Mouse (Mus musculus): ENCODE measurements at regions not wholly inside any gene's neighbourhood (a gene's known extent, or its start where the extent isn't known, plus 50 kb on each side); places are given as distances from the start of the nearest gene placed in this dataset.

DNA sequence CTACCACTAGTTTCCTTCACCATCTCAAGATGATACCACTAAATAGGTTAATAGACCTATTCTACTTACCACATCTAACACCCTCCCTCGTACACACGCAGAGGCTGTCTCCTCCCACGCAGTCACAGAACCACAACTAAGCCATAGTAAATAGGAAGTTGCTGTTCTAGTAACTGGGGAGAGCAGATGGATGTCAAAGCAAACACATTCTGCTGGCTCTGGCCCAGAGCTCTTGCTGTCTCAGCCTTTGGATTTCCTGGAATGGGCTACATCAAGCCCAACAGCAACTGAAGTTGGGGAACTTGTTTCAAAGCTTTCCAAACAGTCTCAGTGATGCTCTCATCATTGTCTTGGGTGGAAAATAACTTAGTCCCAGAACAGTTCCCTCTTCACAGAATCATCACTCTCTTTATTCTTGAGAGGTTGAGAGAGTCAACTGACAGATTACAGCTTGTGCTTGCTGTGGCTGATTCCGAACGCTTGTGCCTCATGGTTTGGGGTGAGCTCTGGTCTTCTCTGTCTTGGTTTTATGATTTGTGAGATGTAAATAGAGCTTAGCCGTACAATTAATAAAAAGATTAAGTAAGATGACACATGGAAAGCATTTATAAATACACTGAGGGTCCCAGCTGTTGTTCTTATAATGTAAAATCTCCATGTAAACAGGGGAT is 538.5 kb upstream of the Klf4 start:
- no peak for DNase-seq (ENCODE audit: low spot score in 2 of 2)

DNA sequence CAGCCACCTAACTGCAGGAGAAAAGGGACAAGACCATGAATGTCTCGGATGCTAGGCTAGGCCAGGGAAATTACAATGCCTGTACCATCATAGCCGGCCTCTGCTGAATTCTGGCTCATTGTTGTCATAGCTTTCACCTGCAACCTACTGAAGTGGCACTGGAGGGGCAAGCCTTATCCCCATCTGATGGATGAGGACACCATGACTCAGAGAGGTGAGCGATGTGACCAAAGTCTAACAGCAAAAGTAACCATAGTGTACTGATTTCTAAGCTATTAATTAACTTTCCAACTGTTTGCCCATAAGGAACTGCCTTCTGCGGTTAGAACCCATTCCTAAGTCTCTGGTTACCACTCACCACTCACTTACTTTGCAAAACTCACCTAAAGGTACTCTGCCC is 536.6 kb upstream of the Klf4 start:
- DNase-seq (ENCODE audit: low spot score in 2 of 2): no peak

DNA sequence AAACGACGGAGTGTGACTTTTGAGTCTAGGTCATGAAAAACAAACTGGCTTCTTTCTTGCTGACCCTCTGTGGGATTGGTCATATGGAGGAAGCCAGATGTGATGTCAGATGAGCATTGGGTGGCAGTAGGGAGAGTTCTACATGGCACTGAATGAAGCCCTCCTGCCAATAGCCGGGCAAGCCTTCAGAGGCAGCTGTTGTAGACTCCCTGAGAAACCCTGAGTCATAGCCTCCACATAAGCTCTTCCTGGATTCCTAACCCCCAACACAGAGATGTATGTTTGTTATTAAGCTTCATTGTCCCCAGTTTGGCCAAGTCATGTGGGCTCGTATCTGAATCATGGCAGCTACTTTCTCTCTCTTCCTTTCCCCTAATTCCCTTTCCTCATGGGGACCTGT is 532.4 kb upstream of the Klf4 start:
- DNase-seq (ENCODE audit: low spot score in 2 of 2): no peak

DNA sequence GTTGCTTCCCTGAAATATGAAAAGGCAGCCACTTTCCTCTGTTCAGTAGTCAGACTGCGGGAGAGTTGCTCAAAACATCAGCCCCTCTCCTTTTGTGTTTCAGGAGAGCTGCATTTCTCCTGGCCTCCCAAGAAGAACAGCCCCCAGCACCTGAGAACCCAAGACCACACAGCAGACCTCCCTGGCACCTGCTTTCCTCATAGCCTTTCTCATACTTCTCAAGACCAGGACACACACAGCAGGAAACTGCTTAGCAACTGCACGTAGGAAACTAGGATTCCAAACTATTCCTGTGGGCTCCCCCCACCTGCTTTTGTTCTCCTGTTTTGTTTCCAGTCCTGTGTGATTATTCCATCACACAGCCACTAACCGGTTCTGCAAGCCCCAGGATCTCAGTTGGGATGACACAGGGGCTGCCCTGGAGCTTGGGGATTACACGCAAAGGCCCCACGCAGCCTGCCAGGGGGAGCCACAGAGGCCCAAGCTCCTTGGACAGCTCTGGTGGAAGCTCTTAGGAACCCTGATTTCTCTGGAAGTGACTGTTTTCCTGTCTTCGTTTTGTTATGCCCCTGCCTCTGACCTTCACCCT is 519.6 kb upstream of the Klf4 start:
- no peak for DNase-seq (ENCODE audit: low spot score in 2 of 2)

DNA sequence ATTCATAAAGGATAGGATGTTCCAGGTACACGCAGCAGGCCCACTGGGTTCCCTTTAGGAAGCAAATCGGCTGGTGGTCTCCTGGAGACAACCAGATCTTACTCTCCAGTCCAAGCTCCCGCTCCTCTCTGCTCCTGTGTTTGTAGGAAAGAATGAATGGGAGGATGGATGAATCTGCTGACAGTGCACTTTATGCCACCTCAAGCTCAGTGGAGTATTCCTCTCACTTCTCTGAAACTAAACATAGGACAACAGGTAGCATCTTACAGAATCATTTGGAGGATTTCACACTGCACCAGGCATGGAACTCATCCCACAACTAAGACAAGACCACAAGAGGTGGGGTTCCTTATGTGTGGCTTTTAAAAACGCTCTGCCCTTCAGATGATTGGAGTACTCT is 507.1 kb upstream of the Klf4 start:
- no peak for DNase-seq (ENCODE audit: low spot score in 2 of 2)

DNA sequence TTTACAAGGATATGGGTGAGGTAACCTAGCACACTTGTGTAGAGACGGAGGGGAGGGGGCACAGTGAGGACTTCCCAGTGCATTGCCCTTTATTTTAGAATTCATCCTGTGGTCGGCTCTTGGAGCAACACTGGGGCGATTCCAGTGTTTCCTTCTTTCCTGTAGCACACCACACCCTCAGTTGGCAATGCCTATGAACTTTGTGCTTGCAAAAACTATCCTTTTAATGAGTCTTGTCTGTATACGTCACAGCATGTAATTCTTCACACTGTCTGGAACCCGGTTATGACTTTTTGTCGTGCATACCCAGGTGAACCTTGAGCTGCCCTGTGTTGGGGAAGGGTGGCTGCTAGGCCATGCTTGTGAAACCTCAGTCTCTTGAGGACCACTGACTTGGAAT is 504.1 kb upstream of the Klf4 start:
- no peak for DNase-seq (ENCODE audit: low spot score in 2 of 2)

DNA sequence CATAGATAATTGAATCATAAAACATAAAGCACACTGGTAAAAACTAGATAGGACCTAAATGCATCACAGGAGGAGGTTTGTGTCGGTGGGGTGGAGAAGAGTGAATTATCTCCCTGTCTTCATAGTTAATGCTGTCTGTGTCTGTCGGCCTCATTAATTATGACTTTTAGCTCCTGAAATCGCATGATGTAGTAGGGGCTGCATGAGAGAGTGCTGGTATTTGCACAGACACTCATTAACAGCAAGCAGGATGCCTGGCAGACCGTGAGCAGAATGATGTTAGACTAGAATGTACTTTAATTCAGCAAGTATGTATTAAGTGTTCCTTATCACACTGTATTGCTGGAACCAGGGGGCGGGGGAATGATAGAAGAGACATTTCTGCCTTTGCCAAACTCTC is 503.3 kb upstream of the Klf4 start:
- DNase-seq (ENCODE audit: low spot score in 2 of 2): no peak

DNA sequence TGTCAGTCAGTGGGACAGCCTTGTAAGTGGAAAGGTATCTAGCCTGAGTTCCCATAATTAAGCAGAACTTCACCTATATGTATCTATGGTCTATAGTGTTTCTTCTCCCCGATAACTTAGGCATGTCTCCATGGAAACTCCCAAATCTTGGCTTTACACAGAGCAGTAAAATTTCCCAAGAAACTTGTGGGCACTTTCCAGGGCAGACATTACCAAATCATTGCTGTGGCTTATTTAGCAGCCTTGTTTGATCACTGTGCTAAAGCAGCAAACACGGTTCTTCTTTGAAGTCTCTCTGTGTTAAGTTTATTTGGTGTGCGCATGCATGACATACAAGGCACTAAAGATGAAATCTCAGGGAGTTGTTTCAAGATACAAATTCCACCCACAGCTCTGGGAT is 496.2 kb upstream of the Klf4 start:
- DNase-seq (ENCODE audit: low spot score in 2 of 2): no peak

DNA sequence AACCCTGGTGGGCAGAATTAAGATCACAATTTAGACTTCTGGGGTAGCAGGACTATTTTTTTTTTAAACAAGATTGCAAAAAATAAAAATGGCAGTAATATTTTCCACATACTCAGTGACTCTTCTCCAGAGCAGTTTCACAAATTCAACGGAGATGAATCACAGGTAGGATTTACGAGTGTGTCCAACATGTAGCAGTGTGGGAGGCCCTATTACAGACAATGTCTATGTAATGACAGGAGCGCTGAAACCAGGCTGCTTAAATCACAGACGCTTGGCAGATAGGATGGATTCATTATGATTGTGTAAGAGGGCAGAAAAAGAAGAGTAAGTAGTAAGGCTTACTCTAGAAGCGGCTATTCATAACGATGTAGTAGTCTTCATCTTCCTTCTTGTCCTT is 495.0 kb upstream of the Klf4 start:
- DNase-seq (ENCODE audit: low spot score in 2 of 2): no peak

DNA sequence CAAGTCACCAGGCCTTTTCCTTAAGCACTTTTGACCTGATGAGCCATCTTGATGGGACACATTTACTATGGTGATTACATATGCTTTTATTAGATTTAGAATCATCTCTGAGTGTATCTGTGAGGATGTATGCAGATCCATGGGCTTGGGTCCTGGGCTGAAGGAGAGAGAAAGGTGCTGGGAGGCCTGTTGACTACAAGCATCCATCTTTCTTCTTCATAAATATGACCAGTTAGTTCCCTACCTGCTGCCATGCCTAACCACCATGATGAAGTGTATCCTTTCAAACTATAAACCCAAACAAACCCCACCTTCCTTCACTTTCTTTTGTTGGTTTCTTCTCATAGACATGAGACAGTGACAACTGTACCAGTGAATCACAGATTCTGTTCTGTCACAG is 492.2 kb upstream of the Klf4 start:
- no peak for DNase-seq (ENCODE audit: low spot score in 2 of 2)

DNA sequence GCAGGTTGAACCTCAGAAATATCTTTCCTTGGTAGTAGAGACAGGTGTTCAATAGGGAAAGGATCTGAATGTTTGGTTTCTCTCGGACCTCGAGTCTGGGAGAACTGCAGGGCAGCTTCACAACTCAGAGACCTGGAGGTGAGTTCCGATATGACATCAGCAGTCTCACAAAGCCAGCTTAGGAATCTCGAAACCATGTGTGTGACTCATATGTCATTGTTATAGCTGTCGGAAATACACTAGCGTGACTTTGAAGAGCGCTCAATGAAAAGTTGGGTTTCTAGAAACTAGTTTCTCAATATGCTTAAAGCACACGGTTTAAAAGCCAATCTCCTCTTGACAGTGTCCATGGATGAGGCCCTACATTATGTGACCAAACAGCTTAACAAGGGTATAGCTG is 485.9 kb upstream of the Klf4 start:
- no peak for DNase-seq (ENCODE audit: low spot score in 2 of 2)

DNA sequence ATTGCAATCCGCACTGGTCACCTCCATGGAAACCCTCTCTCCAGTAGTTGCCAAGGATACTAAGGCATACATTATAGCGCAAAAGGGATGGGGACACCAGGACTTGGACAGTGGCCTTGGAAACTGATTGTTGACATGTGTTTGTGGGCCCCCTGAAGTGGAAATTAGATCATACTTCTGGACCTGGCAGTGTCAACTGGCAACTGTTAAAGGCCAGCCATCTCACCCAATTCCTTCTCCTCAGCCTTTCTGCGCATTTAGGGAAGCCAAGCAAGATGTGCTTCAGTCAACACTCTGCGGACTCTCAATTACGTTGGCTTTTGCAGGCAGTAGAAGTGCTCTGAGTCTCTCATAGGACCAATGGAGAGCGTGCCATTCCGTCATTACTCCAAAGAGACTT is 483.2 kb upstream of the Klf4 start:
- DNase-seq (ENCODE audit: low spot score in 2 of 2): no peak

DNA sequence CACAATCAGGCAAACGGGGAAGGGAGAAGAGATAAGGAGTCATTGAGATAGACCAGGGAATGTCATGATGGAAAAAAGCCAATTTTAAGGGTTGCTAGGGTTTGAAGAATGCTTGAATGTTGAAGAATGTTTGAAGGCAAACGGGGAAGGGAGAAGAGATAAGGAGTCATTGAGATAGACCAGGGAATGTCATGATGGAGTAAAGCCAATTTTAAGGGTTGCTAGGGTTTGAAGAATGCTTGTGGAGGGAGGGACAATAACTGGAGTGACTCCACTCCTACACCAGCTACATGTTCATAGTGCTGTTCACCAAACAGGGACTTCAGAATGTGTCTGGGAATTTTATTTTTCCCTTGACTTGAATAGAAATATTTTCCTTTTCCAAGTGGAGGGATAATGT is 476.0 kb upstream of the Klf4 start:
- no peak for DNase-seq (ENCODE audit: low spot score in 2 of 2)

DNA sequence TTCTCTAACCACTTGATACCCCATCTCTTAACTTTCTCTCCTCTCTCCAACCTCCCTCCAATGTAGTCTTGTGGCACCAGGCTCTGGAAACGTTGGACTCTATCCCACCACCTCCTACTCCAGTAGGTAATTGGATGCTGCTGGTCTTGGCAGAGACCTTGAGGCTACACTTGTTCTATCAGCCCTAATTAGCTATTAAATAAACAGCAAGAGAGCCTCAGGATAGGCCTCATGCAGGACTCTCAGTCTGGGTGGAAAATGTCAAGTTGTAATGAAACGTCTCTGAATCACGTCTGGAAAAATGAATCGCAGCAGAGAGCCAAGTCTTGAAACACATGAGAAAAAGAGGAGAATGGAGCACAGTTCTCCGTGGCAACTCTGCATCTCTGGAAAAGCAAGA is 472.0 kb upstream of the Klf4 start:
- no peak for DNase-seq (ENCODE audit: low spot score in 2 of 2)

DNA sequence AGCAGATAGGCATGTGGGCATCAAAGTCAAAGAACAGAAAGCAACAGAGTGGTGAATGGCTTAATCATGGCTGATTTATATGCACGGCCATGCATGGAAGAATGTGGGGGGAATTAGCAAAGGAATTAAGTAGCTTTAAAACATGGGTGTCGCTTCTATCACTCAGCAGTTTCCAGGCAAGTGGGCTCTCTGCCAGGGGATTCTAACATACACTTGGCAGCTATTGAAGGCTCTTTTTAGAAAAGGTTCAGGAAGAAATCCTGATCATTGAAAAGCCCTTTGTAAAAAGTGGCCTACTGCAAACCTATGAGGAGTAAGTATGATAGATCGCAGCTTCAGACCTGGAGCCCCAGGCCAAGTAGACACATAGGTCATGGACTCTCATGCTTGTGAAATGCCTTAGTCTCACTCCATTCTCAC is 469.1 kb upstream of the Klf4 start:
- DNase-seq (ENCODE audit: low spot score in 2 of 2): no peak

DNA sequence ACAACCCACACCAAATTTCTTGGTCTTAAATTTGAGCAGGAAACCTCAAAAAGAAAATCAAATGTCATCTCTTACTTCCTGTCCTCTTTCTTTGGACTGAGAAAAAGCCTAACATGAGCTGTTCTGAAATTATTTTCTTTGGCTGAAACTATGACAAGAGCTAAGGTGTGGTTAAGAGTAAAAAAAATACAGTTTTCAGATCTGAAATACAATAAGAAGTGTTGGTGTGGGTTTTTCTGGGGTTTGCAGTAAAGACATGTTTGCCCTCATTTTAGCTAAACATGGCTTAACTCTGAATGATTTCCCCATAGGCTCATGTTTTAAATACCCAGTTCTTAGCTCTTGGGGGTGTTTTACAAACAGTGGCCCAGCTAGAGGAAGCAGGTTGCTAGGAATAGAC is 451.8 kb upstream of the Klf4 start:
- DNase-seq (ENCODE audit: low spot score in 2 of 2): no peak

DNA sequence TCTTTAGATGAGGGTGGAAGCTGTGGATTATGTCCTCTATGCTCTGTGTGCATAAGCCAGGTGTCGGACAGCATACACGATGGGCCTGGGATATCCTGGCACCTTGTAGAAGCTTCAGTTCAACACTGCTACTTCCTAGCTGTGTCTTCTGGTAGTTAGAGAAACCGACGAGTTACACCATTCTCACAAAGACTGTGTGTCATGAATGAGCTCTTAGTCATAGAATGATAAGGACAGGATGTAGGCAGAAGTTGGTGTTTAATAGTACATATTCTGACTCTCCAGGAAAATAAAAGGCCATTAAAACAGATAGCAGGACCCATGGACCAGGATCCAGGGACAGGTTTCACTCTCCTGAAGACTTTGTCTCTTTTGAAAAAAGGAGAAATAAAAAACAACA is 446.3 kb upstream of the Klf4 start:
- no peak for DNase-seq (ENCODE audit: low spot score in 2 of 2)

DNA sequence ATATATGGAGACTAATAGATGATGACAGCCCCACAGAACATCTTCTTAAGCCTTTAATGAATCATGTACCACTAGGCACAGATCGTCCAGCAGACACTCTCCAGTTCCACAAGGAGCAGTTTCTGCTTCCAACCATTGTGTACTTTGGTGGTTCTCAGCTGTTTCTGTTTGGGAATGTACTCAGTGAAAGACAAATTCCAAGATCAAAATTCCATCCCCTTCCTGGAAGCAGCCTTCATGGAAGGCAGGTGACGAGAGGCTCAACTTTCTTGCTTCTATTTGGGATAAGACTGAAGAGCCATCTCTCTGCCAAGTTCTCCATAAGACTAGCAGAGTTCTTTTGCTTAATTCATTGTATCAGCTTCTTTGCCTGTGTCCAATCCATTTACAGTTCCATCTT is 444.0 kb upstream of the Klf4 start:
- no peak for DNase-seq (ENCODE audit: low spot score in 2 of 2)

DNA sequence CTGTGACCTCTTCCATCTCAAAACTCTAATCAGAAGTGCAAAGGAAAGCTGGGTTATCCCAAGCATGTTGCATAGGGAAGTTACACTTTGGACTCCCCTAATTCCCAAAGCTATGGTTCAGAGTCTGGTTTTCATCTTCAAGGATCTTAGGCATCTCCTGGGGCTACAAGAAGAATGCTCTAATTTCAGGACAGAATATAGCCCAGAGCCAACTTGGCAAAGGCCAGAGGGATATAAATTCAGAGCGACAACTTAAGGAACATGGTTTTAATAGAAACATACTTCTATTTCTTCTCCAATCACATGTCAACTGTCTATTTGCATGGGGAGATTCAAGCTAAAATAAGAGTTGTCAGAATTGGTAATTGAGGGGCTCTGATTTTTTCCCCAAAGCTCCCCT is 441.4 kb upstream of the Klf4 start:
- DNase-seq (ENCODE audit: low spot score in 2 of 2): no peak

DNA sequence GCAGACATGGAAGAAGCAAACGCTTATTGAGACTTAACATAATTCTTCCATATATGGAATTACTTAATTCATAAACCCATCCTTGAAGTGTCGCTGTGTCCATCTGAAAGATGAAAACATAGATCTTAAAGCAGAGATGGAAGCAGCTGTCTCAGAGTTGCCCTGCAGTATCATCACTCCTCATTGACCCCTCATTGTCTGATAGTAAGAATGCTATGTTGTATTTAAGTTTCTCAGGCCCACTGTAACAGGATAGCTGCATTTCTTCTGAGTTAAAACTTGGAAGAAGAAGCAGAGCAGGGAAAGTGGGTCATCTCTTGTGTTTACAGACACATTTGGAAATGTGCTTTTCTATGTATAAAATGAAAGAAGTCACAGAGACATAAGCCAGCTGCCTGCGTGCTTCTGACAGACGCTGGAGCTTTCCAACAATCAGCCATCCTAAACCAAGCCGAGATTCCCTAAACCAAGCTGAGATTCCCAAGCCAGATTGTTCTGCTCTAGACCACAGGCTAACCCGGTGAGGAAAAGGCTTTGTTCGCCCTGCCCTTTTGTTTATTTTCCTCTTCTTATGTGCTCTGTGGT is 440.1 kb upstream of the Klf4 start:
- no peak for DNase-seq (ENCODE audit: low spot score in 2 of 2)

DNA sequence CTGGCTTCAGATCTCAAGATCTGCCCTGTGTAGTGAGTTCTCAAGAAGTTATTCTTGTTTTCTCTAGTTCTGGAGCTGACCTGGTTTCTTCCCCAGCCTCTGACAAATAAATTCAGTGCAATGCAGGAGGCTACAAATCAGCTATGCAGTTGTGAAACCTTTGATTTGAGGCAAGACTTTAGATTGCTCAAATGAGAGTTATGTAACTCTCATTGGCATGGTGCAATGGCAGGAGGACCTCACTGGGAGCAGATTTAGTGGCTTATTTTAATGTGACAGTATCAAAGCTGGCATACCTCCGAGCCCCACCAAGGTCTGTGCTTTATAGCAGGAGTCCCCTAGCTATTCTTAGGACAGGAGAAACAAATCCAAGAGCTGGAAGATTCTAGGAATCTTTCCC is 427.8 kb upstream of the Klf4 start:
- DNase-seq (ENCODE audit: low spot score in 2 of 2): no peak

DNA sequence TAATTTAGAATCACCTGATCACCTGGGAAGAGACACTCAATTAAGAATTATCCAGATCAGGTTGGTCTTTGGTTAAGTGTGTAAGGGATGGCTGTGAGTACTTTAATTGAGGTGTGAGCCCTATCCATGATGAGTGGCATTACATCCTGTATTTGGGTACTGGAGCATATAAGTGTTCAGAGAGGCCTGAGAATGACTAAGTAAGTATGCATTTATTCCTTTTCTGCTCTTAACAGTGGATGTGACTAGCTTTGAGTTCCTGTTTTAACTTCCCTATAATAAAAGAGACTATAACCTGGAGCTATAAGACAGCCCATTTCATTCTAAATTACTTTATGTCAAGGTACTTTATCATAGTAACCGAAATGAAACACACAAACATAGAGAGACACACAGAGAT is 421.4 kb upstream of the Klf4 start:
- DNase-seq (ENCODE audit: low spot score in 2 of 2): no peak

DNA sequence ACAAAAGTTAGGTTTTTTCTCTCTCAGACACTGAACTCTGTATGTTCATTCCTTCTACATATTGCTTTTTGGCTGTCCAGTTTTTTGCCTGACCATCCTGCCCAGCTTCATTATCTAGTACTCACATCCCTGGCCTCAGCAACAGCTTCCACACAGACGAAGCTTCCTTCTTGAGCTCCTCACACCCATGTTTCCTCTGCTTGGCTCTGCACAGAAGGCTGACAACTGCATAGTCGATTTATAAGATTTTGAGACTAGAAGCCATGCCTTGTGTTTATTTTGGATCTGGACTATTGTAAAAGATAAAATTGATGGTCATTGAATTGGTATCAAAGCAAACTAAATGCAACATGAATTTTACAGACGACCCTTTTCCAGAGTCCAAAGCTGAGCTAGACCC is 420.0 kb upstream of the Klf4 start:
- no peak for DNase-seq (ENCODE audit: low spot score in 2 of 2)

DNA sequence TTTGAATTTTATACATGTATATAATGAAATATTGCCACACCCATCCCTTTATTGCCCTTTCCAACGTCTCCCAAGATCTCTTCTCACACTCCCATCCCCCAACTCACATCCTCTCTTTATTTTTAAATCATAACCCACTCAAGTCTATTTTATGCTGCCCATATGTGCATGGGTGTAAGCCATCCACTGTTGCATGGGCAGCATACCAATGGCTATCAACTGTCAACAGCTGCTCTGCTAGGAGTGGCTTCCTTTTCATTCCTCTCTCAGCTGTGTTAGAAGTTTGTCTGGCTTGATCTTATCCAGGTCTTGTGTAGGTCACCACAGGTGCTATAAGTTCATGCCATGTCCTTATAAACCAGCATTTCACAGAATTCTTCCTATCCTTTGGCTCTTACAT is 409.2 kb upstream of the Klf4 start:
- DNase-seq (ENCODE audit: low spot score in 2 of 2): no peak

Data from spleen, postnatal 10 days (tissue).